Mouse (Mus musculus): ENCODE data around the gene Atp4b. TPM values are rescaled to one million over a fixed set of nuclear protein-coding genes. Genes with fewer than 3 reads are reported as not detected.

Atp4b gene
- polyA plus RNA-seq, 1 experiment = not detected

DNA sequence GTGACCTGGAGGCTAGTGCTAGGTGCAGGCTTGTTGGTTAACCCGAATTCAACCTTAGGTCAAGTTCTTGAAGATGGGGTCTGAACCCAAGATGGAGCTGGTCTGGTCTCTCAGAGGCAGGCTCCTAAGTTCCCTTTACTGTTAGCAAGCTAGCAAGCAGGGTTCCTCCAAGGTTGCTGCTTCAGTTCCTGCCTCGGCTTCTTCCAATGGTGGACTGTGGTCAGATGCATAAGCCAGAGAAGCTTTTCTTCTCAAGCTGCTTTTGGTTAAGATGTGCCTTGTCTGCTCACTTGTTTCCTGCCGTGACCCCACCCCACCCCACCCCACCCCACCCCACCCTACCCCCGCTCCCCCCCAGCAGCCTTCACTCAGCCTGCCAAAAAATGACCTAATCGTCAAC is 36.5 kb upstream of the Atp4b start:
- H3K79me2 ChIP-seq (ENCODE audit: control insufficient read depth, insufficient read depth) = no peaks in the 10 kb centered on the region
- H3K36me3 ChIP-seq (ENCODE audit: control insufficient read depth, insufficient read depth) = no peaks in the 10 kb centered on the region
- peaks cover 74% of the 10 kb centered on the region for H3K27me3 ChIP-seq (ENCODE audit: control insufficient read depth, insufficient read depth, insufficient read length)
- no peak overlapping the region for H3ac ChIP-seq (ENCODE audit: control insufficient read depth, insufficient read length, low read depth)
- no peak overlapping the region for H3K4me3 ChIP-seq (ENCODE audit: insufficient read depth, poor library complexity, severe bottlenecking)
- H3K79me3 ChIP-seq (ENCODE audit: low read depth) = no peaks in the 10 kb centered on the region
- no peak for TF ChIP-seq MYOG (IDR thresholded peaks at IDR 0.05; ENCODE audit: control insufficient read depth, extremely low read depth, insufficient read length)
- no peak for TF ChIP-seq MAX (IDR thresholded peaks at IDR 0.05)

DNA sequence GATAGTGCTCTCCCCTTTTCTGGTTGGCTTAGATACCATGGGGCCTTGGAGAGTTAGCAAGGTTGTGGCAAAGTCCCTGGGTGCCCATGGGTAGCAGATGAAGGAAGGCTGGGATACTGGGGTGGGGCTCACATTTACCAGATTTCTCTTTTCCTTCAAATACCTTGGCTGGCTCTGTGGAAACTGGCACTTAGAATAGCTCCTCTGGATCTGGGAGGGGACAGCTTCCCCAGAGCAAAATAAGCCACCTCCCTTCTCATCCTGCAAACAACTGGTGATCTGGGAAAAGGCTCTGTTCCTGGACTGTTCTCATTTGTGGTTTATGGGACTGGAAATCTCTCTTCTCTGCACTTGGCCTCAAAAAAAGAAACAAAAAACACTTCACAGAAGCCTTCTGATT is 34.2 kb upstream of the Atp4b start:
- H3K36me3 ChIP-seq (ENCODE audit: control insufficient read depth, insufficient read depth) = no peaks in the 10 kb centered on the region
- H3K4me3 ChIP-seq (ENCODE audit: insufficient read depth, poor library complexity, severe bottlenecking) = no peak overlapping the region
- no peak overlapping the region for H3ac ChIP-seq (ENCODE audit: control insufficient read depth, insufficient read length, low read depth)
- TF ChIP-seq MYOD1 (IDR thresholded peaks at IDR 0.05; ENCODE audit: control insufficient read depth, insufficient read length, low read depth) = no peak
- TF ChIP-seq USF1 (IDR thresholded peaks at IDR 0.05; ENCODE audit: low read depth) = no peak
- no peak for TF ChIP-seq MAX (IDR thresholded peaks at IDR 0.05)
- TF ChIP-seq FOSL1 (IDR thresholded peaks at IDR 0.05; ENCODE audit: insufficient read depth, low read length, poor library complexity, severe bottlenecking) = no peak
- no peak for TF ChIP-seq CTCF (IDR thresholded peaks at IDR 0.05; ENCODE audit: control insufficient read depth, insufficient read depth, insufficient read length)
- TF ChIP-seq MYOG (IDR thresholded peaks at IDR 0.05; ENCODE audit: control insufficient read depth, extremely low read depth, insufficient read length) = no peak
- TF ChIP-seq CEBPB (IDR thresholded peaks at IDR 0.05; ENCODE audit: low read depth) = no peak
- H3K79me3 ChIP-seq (ENCODE audit: low read depth) = no peaks in the 10 kb centered on the region
- peaks cover 73% of the 10 kb centered on the region for H3K27me3 ChIP-seq (ENCODE audit: control insufficient read depth, insufficient read depth, insufficient read length)
- no peaks in the 10 kb centered on the region for H3K79me2 ChIP-seq (ENCODE audit: control insufficient read depth, insufficient read depth)

DNA sequence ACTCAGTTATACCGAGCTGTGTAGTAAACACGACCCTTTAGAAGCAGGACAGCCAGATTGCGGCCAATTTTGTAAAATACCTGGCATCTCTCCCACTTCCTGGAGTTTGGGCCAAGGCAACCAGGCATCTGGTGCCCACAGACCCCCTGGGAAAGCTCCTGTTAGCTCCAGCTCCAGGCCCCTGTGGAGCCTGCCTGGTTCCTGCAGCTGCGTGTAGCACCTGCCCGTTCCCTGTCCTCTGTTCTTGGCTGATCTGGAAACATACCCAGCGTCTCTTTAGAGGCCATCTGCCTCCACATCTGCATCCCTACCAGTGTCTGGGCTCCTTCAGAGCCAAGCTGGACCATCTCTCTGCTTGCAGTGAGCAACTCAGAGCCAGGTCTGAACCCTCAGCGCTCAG is 33.8 kb upstream of the Atp4b start:
- Histone ChIP-seq H3ac (ENCODE audit: control insufficient read depth, insufficient read length, low read depth) (no peak overlapping the region), H3K27me3 (ENCODE audit: control insufficient read depth, insufficient read depth, insufficient read length) (peaks cover 72% of the 10 kb centered on the region), H3K79me2 (ENCODE audit: control insufficient read depth, insufficient read depth) (no peaks in the 10 kb centered on the region), H3K4me3 (ENCODE audit: insufficient read depth, poor library complexity, severe bottlenecking) (no peak overlapping the region), H3K36me3 (ENCODE audit: control insufficient read depth, insufficient read depth) (no peaks in the 10 kb centered on the region), H3K79me3 (ENCODE audit: low read depth) (no peaks in the 10 kb centered on the region)
- TF ChIP-seq CTCF (IDR thresholded peaks at IDR 0.05; ENCODE audit: control insufficient read depth, insufficient read depth, insufficient read length) = no peak
- no peak for TF ChIP-seq USF1 (IDR thresholded peaks at IDR 0.05; ENCODE audit: low read depth)
- TF ChIP-seq MYOG (IDR thresholded peaks at IDR 0.05; ENCODE audit: control insufficient read depth, extremely low read depth, insufficient read length) = no peak
- TF ChIP-seq FOSL1 (IDR thresholded peaks at IDR 0.05; ENCODE audit: insufficient read depth, low read length, poor library complexity, severe bottlenecking) = no peak
- no peak for TF ChIP-seq MYOD1 (IDR thresholded peaks at IDR 0.05; ENCODE audit: control insufficient read depth, insufficient read length, low read depth)

DNA sequence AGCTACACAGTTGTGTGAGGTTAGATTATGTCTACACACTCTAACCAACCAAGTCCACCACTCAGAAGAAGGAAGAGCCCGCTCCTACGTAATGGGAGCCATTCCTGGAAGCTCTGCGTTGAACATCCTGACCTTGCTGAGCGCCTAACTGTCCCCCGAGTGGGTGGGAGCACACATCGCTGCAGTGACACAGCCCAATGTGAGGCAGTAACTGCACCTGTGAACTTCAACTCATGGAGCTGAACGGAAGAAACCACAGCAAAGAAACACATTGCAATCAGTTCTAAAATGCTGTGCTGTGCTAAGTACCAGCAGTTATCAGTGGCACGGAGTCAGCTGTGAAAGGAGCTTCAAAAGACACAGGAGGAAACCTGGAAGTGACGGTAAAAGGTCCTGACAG is 31.5 kb upstream of the Atp4b start:
- no peaks in the 10 kb centered on the region for H3K79me3 ChIP-seq (ENCODE audit: low read depth)
- H3K79me2 ChIP-seq (ENCODE audit: control insufficient read depth, insufficient read depth) = no peaks in the 10 kb centered on the region
- peaks cover 60% of the 10 kb centered on the region for H3K27me3 ChIP-seq (ENCODE audit: control insufficient read depth, insufficient read depth, insufficient read length)
- no peak overlapping the region for H3K4me3 ChIP-seq (ENCODE audit: insufficient read depth, poor library complexity, severe bottlenecking)
- no peak for TF ChIP-seq FOSL1 (IDR thresholded peaks at IDR 0.05; ENCODE audit: insufficient read depth, low read length, poor library complexity, severe bottlenecking)
- TF ChIP-seq MAX (IDR thresholded peaks at IDR 0.05) = no peak
- TF ChIP-seq MYOD1 (IDR thresholded peaks at IDR 0.05; ENCODE audit: control insufficient read depth, insufficient read length, low read depth) = no peak
- H3K36me3 ChIP-seq (ENCODE audit: control insufficient read depth, insufficient read depth) = no peaks in the 10 kb centered on the region
- no peak overlapping the region for H3ac ChIP-seq (ENCODE audit: control insufficient read depth, insufficient read length, low read depth)

DNA sequence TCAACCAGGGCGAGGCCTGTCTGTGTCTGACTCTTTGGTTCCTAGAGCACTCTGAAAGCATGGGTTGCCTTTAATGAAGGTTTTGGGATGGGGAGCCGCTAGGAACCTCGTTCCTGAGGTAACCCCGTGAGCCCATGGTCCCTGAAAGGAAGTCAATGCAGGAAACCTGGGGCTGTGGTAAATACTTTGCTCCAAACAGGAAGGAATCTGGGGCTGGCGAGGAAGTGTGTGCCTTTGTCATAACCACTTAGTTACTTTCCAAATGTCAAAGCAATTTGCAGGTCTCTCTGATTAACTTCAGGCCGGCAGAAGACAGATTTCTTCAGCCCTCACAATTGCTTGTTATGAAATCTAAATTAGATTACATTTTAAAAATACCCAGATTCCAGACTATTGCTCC is 30.7 kb upstream of the Atp4b start:
- no peaks in the 10 kb centered on the region for H3K79me3 ChIP-seq (ENCODE audit: low read depth)
- TF ChIP-seq MAX (IDR thresholded peaks at IDR 0.05) = no peak
- TF ChIP-seq CEBPB (IDR thresholded peaks at IDR 0.05; ENCODE audit: low read depth) = no peak
- no peak for TF ChIP-seq USF1 (IDR thresholded peaks at IDR 0.05; ENCODE audit: low read depth)
- no peak for TF ChIP-seq CTCF (IDR thresholded peaks at IDR 0.05; ENCODE audit: control insufficient read depth, insufficient read depth, insufficient read length)
- no peaks in the 10 kb centered on the region for H3K36me3 ChIP-seq (ENCODE audit: control insufficient read depth, insufficient read depth)
- no peak overlapping the region for H3ac ChIP-seq (ENCODE audit: control insufficient read depth, insufficient read length, low read depth)
- peaks cover 55% of the 10 kb centered on the region for H3K27me3 ChIP-seq (ENCODE audit: control insufficient read depth, insufficient read depth, insufficient read length)
- no peak overlapping the region for H3K4me3 ChIP-seq (ENCODE audit: insufficient read depth, poor library complexity, severe bottlenecking)
- H3K79me2 ChIP-seq (ENCODE audit: control insufficient read depth, insufficient read depth) = no peaks in the 10 kb centered on the region

DNA sequence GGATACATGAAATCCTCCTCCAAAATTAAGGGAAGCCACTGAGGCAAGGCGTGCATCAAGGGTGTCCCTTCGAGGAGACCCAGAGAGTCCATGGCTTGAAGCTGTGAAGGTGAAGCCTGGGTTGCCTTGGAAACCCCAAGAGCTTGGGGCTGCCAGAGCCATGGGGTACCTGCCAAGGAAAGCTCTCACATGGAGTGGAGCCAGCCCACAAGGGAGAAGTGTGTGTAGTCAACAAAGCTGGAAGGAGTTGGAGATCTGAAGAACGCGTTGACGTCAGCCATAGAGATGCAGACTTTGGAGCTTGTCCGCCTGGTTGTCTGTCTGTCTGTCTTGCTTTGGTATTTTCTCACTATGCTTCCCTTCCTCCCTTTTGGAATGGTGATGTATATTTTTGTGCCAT is 24.3 kb upstream of the Atp4b start:
- Histone ChIP-seq H3ac (ENCODE audit: control insufficient read depth, insufficient read length, low read depth) (no peak overlapping the region), H3K27me3 (ENCODE audit: control insufficient read depth, insufficient read depth, insufficient read length) (peaks cover 36% of the 10 kb centered on the region), H3K36me3 (ENCODE audit: control insufficient read depth, insufficient read depth) (no peaks in the 10 kb centered on the region), H3K79me3 (ENCODE audit: low read depth) (no peaks in the 10 kb centered on the region), H3K4me3 (ENCODE audit: insufficient read depth, poor library complexity, severe bottlenecking) (no peak overlapping the region), H3K79me2 (ENCODE audit: control insufficient read depth, insufficient read depth) (no peaks in the 10 kb centered on the region)
- TF ChIP-seq MYOG (IDR thresholded peaks at IDR 0.05; ENCODE audit: control insufficient read depth, extremely low read depth, insufficient read length) (no peak), CEBPB (IDR thresholded peaks at IDR 0.05; ENCODE audit: low read depth) (no peak), CTCF (IDR thresholded peaks at IDR 0.05; ENCODE audit: control insufficient read depth, insufficient read depth, insufficient read length) (no peak), MAX (IDR thresholded peaks at IDR 0.05) (no peak), MYOD1 (IDR thresholded peaks at IDR 0.05; ENCODE audit: control insufficient read depth, insufficient read length, low read depth) (no peak)
